Mouse (Mus musculus) neural tube, embryonic 12.5 days (tissue): ENCODE measurements at regions not wholly inside any gene's neighbourhood (a gene's known extent, or its start where the extent isn't known, plus 50 kb on each side); places are given as distances from the start of the nearest gene placed in this dataset.

Experiments
- ATAC-seq: fragments of 200-750 bp; cut with Nextera tagmentation; 2 replicates; pipeline ENCODE4 v1.8.0; 2017; ENCODE audit warnings: low read depth, mild to moderate bottlenecking, moderate TSS enrichment, moderate library complexity; ENCODE audit not compliant: low FRiP score
- H3K27ac ChIP-seq: fragments of 300-500 bp; sonication (generic); 2 replicates; pipeline ENCODE4 v1.5.1; 2016
- H3K27me3 ChIP-seq: fragments of 300-500 bp; sonication (generic); replicated peaks from 2 replicates; pipeline ENCODE4 v1.6.1; 2016; ENCODE audit warnings: mild to moderate bottlenecking
- H3K36me3 ChIP-seq: fragments of 300-500 bp; sonication (generic); 2 replicates; pipeline ENCODE4 v1.6.1; 2016; ENCODE audit warnings: mild to moderate bottlenecking
- H3K4me1 ChIP-seq: fragments of 300-500 bp; sonication (generic); 2 replicates; pipeline ENCODE4 v1.6.1; 2016
- H3K4me2 ChIP-seq: fragments of 300-500 bp; sonication (generic); replicated peaks from 2 replicates; pipeline ENCODE4 v1.6.1; 2016; ENCODE audit warnings: mild to moderate bottlenecking
- H3K4me3 ChIP-seq: fragments of 300-500 bp; sonication (generic); 2 replicates; pipeline ENCODE4 v1.5.1; 2016
- H3K9ac ChIP-seq: fragments of 300-500 bp; sonication (generic); 2 replicates; pipeline ENCODE4 v1.6.1; 2016; ENCODE audit warnings: mild to moderate bottlenecking
- H3K9me3 ChIP-seq: fragments of 300-500 bp; sonication (generic); 2 replicates; pipeline ENCODE4 v1.6.1; 2016; ENCODE audit warnings: mild to moderate bottlenecking
- WGBS: fragments of 180-500 bp; shearing (Covaris S2); methylation state at CpG from one replicate; pipeline ENCODE4 v1.1.7; 2016; 5-methylcytosine and 5-hydroxymethylcytosine counted together

- Histone ChIP-seq H3K27me3 (no peaks in the 10 kb centered on the region), H3K4me1 (no peaks in the 10 kb centered on the region), H3K4me2 (no peak overlapping the region), H3K27ac (no peak overlapping the region), H3K9ac (no peak overlapping the region), H3K36me3 (no peaks in the 10 kb centered on the region), H3K4me3 (no peak overlapping the region), H3K9me3 (no peaks in the 10 kb centered on the region)
- ATAC-seq: no peak
- 65% methylated on average over 8 of the region's 8 CpGs for WGBS
Observed at GRCm38 (mm10) chr15:96234783-96235182, 52.5 kb upstream of the Arid2 start.
